Mouse (Mus musculus) small intestine, adult 2 months (tissue): ENCODE measurements around the gene Izumo1.

Experiments
- CTCF ChIP-seq: fragments of 200-500 bp; IDR thresholded peaks from 2 replicates; pipeline ENCODE4 v1.5.1; 2012; ENCODE audit warnings: low read depth, mild to moderate bottlenecking, control low read depth, inconsistent platforms, low read length, moderate library complexity, mixed read lengths; ENCODE audit not compliant: insufficient replicate concordance, insufficient read length; ENCODE audit errors: extremely low read depth
- POLR2A ChIP-seq: fragments of 200-500 bp; IDR thresholded peaks from 2 replicates; pipeline ENCODE4 v1.6.1; 2012; ENCODE audit warnings: low read depth, mild to moderate bottlenecking, control low read depth, inconsistent platforms, low read length, moderate library complexity

DNA sequence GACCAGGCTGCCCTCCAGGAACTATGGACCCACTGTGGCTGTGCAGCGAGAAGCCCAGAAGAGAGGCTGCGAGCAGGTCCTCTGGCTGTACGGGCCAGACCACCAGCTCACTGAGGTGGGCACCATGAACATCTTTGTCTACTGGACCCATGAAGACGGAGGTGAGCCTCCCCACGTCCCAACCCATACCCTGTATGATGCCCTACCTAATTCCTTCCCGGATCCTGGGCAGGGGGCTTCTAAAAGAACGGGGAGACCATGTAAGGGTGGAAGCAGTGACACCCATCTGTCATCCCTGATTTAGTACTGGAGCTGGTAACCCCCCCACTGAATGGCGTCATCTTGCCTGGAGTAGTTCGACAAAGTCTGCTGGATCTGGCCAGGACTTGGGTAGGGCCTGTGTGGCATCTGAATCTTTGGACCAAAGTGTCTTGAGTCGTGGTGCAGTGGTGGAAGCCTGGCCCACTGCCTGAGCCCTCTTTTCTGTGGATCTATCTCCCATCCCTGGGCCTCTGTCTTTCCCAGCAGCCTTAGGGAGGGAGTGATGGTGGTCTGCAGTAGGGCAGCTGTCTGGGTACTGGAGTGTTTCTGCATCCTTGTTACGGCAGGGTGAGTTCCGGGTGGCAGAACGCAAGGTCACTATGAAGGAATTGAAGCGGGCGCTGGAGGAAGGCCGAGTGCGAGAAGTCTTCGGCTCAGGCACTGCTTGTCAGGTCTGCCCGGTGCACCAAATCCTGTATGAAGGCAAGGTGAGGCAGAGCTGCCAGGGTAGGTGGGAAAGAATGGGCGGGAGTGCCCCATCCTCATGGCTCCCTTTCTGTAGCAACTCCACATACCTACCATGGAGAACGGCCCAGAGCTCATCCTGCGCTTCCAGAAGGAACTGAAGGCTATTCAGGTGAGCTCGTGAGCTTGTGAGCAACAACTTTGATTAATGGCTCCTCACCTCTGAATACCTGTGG, 33.7 kb upstream of the Izumo1 start:
- TF ChIP-seq CTCF (no peak), POLR2A (no peak)
